Mouse (Mus musculus): ENCODE data around the gene Klc3.

Klc3 gene

GRCm38 (mm10) chr7:19409753-19410152 lies 5.8 kb upstream of the Klc3 start:
- in situ Hi-C loops (cut with MboI): no loop called here

- in situ Hi-C loops (cut with MboI): no loop called here
Observed at GRCm38 (mm10) chr7:19405417-19405816, 1.5 kb upstream of the Klc3 start.

GRCm38 (mm10) chr7:19404476-19404875 lies 572 bp upstream of the Klc3 start, which contains the start of gene Ckm:
TSS of gene Ckm (plus strand) at chr7:19404776.
- in situ Hi-C loops (cut with MboI): no loop called here

DNA sequence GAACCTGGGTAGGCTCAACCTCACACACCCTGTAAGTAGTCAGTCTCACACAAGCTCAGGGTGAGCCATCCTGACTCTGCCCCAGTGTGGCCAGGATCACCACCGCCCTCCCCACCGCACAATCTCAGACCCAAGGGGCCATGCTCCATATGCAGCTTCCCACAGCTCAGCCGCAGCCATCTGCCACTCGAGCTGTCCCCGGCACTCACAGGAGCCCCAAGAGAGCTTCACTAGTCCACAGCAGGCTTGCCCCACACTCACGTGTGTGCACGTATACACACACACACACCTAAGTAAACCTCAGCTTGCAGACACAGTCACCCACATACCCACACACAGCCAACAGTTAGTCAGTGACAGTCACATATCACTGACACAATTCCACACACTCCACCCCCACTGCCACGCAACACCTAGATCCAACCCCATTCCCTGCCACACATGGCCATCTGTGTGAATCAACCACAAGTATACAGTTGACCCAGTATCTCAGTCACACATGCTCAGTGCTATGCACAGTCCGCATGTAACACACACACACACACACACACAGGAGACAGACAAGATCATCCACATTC lies 1.3 kb downstream of the Klc3 start:
- in situ Hi-C loops (cut with MboI): no loop called here

DNA sequence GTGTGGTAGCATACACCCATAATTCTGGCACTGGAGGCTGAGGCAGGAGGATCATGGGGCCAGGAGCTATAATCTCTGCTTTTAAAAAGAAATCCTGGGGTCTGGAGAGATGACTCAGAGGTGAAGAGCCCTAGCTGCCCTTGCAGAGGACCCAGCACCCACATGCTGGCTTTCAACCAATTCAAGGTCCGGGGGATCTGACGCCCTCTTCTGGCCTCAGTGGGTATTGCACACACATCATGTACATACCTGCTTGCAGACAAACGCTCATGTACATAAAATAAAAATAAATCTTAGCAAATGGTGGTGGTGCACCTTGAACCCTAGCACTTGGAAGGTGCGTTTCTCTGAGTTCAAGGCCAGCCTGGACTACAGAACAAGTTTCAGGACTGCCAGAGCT lies 3.0 kb downstream of the Klc3 start:
- in situ Hi-C loops (cut with MboI): no loop called here

GRCm38 (mm10) chr7:19399496-19400280 lies 4.2 kb downstream of the Klc3 start:
- in situ Hi-C loops (cut with MboI): no loop called here

- in situ Hi-C loops (cut with MboI): no loop called here
Observed at GRCm38 (mm10) chr7:19394484-19394883, 9.4 kb downstream of the Klc3 start.

GRCm38 (mm10) chr7:19388699-19389413 lies 15.0 kb downstream of the Klc3 start:
- in situ Hi-C loops (cut with MboI): no loop called here

DNA sequence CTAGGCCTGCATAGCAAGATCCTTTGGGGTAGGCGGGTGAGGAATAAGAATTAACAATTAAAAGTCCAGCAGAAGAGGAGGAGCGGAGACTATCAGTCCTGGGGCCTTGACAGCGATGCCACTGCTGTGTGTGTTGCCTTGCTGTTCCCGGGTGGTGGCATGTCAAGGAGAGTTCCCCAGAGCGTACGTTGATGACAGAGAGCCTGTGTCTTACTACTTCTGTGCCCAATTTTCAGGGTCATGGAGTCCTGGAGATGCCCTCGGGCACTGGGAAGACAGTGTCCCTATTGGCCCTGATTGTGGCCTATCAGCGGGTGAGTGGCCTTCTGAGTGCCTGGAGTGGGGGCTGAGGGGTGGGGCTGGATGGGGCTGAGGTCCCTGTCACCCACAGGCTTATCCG lies 20.2 kb downstream of the Klc3 start:
- in situ Hi-C loops (cut with MboI): no loop called here

DNA sequence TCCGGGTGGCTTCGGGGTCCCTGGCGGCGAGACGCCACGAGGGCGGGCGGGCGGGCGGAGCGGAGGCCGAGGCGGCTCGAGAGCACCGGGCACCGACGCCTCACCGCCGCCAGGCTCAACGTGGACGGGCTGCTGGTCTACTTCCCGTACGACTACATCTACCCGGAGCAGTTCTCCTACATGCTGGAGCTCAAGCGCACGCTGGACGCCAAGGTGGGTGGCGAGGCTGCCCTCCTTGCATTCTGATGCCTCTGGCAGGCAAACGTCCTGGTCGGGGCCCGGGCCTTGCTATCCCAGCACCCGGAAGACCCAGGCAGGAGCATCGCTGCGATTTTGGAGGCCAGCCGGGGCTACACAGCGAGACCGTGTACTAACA lies 21.8 kb downstream of the Klc3 start:
- in situ Hi-C loops (cut with MboI): no loop called here

DNA sequence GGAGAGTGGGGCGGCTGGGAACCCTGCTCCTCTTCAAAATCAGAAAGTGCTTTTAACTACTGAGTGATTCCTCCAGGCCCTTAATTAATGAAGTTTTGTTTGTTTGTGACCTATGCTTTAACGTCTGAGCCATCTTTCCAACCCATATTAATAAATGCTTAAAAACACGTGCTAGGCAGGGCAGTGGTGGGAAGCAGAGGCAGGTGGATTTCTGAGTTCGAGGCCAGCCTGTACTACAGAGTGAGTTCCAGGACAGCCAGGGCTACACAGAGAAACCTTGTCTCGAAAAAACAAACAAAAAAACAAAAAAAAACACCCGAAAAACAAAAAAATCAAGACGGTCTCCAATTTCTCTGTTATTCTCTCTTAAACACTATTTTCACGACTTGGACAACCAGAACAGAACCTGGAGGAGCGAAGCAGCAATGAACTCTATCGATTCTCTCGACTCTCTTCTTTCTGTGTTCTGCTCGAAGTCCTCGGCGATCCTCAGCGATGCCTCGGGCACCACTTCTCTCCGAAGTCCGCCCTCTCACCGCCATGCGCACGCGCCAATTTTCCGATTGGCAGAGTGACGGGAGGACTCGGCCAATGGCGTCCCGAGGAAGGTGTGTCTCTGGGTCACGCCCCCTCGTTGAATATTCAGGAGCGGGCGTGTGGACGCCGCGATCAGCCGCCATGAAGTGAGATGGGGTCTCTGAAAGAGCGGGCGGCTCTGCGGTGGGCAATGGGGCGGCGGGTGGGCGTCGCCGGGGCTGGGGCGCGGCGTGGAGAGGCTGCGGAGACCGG lies 22.3 kb downstream of the Klc3 start, which contains the start of gene Ercc2:
Ercc2 (plus strand) TSS at position 634 of the 789 bp plus-strand sequence.
- in situ Hi-C loops (cut with MboI): no loop called here

GRCm38 (mm10) chr7:19378049-19378448 lies 25.9 kb downstream of the Klc3 start:
- in situ Hi-C loops (cut with MboI): no loop called here

GRCm38 (mm10) chr7:19376019-19376418 lies 27.9 kb downstream of the Klc3 start:
- in situ Hi-C loops (cut with MboI): no loop called here

DNA sequence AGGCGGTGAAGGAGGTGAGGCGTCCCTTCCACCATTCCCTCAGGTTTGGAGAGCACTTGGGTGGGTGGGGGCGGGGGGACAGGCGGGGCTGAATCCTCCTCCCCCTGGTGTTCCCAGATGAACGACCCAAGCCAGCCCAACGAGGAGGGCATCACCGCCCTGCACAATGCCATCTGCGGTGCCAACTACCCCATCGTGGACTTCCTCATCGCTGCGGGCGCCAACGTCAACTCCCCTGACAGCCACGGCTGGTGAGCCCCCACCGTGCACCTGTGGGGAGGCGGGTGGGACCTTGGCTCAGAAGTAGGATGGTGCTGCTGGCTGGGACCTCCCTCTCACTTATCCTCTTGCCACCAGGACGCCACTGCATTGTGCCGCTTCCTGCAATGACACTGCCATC lies 28.5 kb downstream of the Klc3 start:
- in situ Hi-C loops (cut with MboI): no loop called here

DNA sequence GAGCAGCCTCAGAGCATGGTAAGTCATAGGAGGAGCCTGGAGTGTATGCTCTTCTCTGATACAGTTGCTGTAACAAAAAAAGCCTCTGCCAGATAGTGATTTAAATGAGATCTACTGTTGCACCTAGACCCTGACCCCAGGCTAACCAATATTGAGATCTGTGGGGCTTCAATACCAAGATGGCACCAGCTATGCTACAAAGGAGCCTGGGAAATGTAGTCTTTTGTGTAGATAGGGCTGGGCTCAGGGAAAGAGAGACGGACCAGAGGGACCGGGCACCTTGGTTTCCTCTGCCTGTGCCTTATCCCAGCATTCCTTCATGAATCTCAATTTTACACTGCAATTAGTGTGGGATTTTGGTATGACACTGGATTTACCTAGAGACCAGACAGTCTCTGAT lies 30.5 kb downstream of the Klc3 start:
- in situ Hi-C loops (cut with MboI): no loop called here

DNA sequence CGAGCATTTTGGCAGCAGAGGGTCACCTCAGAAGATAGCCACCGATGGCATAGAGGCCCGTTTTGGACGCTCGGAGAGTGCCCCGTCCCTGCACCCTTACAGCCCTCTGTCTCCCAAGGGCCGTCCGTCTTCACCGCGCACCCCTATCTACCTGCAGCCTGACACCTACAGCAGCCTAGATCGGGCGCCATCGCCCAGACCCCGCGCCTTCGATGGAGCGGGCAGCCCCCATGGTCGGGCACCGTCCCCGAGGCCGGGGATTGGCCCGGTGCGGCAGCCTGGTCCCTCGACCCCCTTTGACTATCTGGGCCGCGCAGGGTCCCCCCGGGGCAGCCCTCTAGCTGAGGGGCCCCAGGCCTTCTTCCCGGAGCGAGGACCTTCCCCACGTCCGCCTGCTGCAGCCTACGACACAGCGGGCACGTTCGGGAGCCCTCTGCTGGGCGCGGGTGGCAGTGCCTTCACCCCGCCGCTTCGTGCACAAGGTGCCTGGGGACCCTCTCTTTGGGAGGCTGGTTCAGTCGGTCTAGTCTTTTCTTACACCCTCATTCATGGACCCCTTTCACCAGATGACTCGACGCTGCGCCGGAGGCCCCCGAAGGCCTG lies 34.0 kb downstream of the Klc3 start:
- in situ Hi-C loops (cut with MboI): no loop called here

DNA sequence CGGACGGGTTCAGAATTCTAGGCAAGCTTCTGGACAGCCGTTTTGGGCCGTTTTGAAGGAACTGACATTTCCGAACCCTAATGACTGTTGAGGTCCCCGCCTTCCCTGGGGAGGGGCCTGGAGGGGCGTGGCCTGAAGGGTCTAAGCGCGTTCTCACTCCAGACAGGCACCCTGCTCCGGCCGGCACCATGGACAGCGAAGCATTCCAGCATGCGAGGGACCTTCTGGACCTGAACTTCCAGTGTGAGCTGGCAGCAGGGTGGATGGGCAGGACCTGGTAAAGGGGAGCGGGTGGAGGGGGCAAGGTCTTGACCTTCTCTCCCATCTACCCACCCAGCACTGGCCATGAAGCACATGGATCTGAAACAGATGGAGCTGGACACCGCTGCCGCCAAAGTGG lies 35.5 kb downstream of the Klc3 start:
- in situ Hi-C loops (cut with MboI): no loop called here

GRCm38 (mm10) chr7:19365376-19365775 lies 38.5 kb downstream of the Klc3 start:
- in situ Hi-C loops (cut with MboI): no loop called here

GRCm38 (mm10) chr7:19363881-19364280 lies 40.0 kb downstream of the Klc3 start:
- in situ Hi-C loops (cut with MboI): no loop called here

DNA sequence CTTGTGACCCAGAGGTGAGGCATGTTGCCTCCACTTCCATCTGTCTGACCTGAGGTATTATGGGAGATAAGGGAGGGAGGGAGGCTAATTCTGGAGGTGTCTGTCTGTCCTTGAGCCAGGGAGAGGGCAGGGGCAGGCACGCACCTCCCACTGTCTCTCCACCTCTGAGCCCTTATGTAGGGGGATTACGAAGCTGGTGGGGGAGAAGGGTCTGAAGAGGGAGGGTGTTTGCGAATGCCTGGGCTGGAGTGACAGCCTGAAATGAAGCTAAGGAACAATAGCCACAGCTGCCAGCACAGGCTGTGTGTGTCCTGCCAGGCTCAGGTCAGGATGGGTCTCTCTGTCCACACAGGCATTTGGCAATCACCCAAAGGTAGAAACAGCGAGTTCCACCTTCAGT lies 41.6 kb downstream of the Klc3 start:
- in situ Hi-C loops (cut with MboI): no loop called here

DNA sequence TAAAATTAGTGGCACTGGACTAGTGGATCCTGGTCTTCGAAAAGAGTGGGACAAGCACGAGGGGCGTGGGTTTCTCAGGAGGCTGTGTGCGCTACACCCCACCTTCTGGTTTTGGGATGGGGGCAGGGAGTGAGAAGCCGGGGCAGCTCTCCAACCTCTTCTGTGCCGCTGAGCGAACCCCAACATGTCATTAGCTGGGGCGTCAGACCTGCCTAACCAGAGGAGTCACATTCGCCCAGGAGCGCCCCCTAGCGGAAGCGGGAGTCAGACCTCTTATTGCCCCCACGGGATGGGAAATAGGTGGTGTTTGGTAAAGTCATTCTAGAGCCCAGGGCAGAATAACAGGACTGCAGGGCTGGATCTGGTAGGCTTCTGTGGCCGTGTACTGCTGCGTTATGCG lies 42.2 kb downstream of the Klc3 start:
- in situ Hi-C loops (cut with MboI): no loop called here

GRCm38 (mm10) chr7:19360944-19361343 lies 43.0 kb downstream of the Klc3 start:
- in situ Hi-C loops (cut with MboI): no loop called here
